Mouse (Mus musculus) limb, embryonic 14.5 days (tissue): ENCODE data around the gene Rab3a. TPM values are rescaled to one million over a fixed set of nuclear protein-coding genes. Genes with fewer than 3 reads are reported as not detected.

ENCODE experiments used
- ATAC-seq: fragments of 200-750 bp; cut with Nextera tagmentation; 2 replicates; pipeline ENCODE4 v1.8.0; 2017; ENCODE audit warnings: low read depth, moderate number of reproducible peaks, moderate TSS enrichment; ENCODE audit not compliant: low FRiP score
- DNase-seq: peaks from one replicate; pipeline ENCODE4 v3.0.0-alpha.2; 2015; ENCODE audit warnings: low spot score
- H3K27ac ChIP-seq: fragments of 300-500 bp; sonication (generic); replicated peaks from 2 replicates; pipeline ENCODE4 v1.5.1; 2014; ENCODE audit warnings: low read depth, mild to moderate bottlenecking, low read length, moderate library complexity, mixed read lengths
- H3K27me3 ChIP-seq: fragments of 300-500 bp; sonication (generic); 2 replicates; pipeline ENCODE4 v1.6.1; 2014; ENCODE audit warnings: low read length, mixed read lengths; ENCODE audit not compliant: control insufficient read depth, insufficient read depth
- H3K36me3 ChIP-seq: fragments of 300-500 bp; sonication (generic); 2 replicates; pipeline ENCODE4 v1.6.1; 2014; ENCODE audit warnings: mild to moderate bottlenecking, low read length, moderate library complexity, mixed read lengths; ENCODE audit not compliant: control insufficient read depth, insufficient read depth
- H3K4me1 ChIP-seq: fragments of 300-500 bp; sonication (generic); 2 replicates; pipeline ENCODE4 v1.6.1; 2014; ENCODE audit warnings: antibody characterized with exemption, low read length, mixed read lengths; ENCODE audit not compliant: control insufficient read depth, insufficient read depth
- H3K4me2 ChIP-seq: fragments of 300-500 bp; sonication (generic); replicated peaks from 2 replicates; pipeline ENCODE4 v1.6.1; 2014; ENCODE audit warnings: low read depth, mild to moderate bottlenecking, low read length, moderate library complexity; ENCODE audit not compliant: severe bottlenecking
- H3K4me3 ChIP-seq: fragments of 300-500 bp; sonication (generic); replicated peaks from 2 replicates; pipeline ENCODE4 v1.5.1; 2014; ENCODE audit warnings: low read length
- H3K9ac ChIP-seq: fragments of 300-500 bp; sonication (generic); 2 replicates; pipeline ENCODE4 v1.6.1; 2014; ENCODE audit warnings: mild to moderate bottlenecking, low read depth, low read length, moderate library complexity; ENCODE audit not compliant: severe bottlenecking
- H3K9me3 ChIP-seq: fragments of 300-500 bp; sonication (generic); 2 replicates; pipeline ENCODE4 v1.6.1; 2016; ENCODE audit warnings: low read length; ENCODE audit not compliant: control insufficient read depth
- POLR2A ChIP-seq: fragments of 200-500 bp; IDR thresholded peaks from 2 replicates; pipeline ENCODE4 v1.8.0; 2012; ENCODE audit warnings: inconsistent platforms, mild to moderate bottlenecking, moderate library complexity, borderline replicate concordance; ENCODE audit not compliant: insufficient read depth, insufficient read length; ENCODE audit errors: extremely low read depth
- WGBS: fragments of 180-500 bp; shearing (Covaris S2); extraction: QIAGEN DNeasy Blood & Tissue Kit; methylation state at CpG from one replicate; pipeline ENCODE4 v1.1.7; 2014; 5-methylcytosine and 5-hydroxymethylcytosine counted together
- polyA plus RNA-seq, 2 experiments: library from polyadenylated mRNA; depleted of rRNA in 1 of 2; stranded (reverse) in 1 of 2; unstranded in 1 of 2; fragments of >200 nt; fragmentation: Nextera tagmentation in 1 of 2; extraction: Ambion mirVana in 1 of 2; gene quantifications; 2 replicates each; pipeline versions ENCODE4 v1.2.1 to v1.2.3; 2012 to 2014

The Rab3a gene
- polyA plus RNA-seq, 2 experiments: 20.1 to 27.2 TPM

- 87% methylated on average over 9 of the region's 9 CpGs for WGBS
- ATAC-seq (no peak), DNase-seq (no peak)
- Histone ChIP-seq H3K27ac (0 out of 2 replicates have a peak overlapping the region, but pooled peaks have one; percentile 13), H3K9ac (no peak overlapping the region), H3K4me1 (peaks cover 31% of the 10 kb centered on the region), H3K4me3 (no peak overlapping the region), H3K36me3 (peaks cover 65% of the 10 kb centered on the region), H3K4me2 (0 out of 2 replicates have a peak overlapping the region, but pooled peaks have one; percentile 28), H3K9me3 (no peaks in the 10 kb centered on the region), H3K27me3 (no peaks in the 10 kb centered on the region)
- no peak for TF ChIP-seq POLR2A
Measured at GRCm38 (mm10) chr8:70772890-70773289, 18.4 kb downstream of the Rab3a start.

- peak overlapping the region; percentile 28; the same call in 1 of the 2 replicates for H3K4me2 ChIP-seq
- peaks cover 65% of the 10 kb centered on the region for H3K36me3 ChIP-seq
- no peak for DNase-seq
- ATAC-seq: no peak
- no peak overlapping the region; the same call in 1 of the 2 replicates for H3K4me3 ChIP-seq
- no peaks in the 10 kb centered on the region for H3K9me3 ChIP-seq
- H3K27ac ChIP-seq: peak overlapping the region; percentile 68
- TF ChIP-seq POLR2A: no peak
- H3K9ac ChIP-seq: peak overlapping the region; percentile 36; the same call in 1 of the 2 replicates
- 54% methylated on average over 5 of the region's 5 CpGs for WGBS
- peaks cover 33% of the 10 kb centered on the region for H3K4me1 ChIP-seq
- no peaks in the 10 kb centered on the region for H3K27me3 ChIP-seq
Measured at GRCm38 (mm10) chr8:70773410-70773809, 18.9 kb downstream of the Rab3a start.

DNA sequence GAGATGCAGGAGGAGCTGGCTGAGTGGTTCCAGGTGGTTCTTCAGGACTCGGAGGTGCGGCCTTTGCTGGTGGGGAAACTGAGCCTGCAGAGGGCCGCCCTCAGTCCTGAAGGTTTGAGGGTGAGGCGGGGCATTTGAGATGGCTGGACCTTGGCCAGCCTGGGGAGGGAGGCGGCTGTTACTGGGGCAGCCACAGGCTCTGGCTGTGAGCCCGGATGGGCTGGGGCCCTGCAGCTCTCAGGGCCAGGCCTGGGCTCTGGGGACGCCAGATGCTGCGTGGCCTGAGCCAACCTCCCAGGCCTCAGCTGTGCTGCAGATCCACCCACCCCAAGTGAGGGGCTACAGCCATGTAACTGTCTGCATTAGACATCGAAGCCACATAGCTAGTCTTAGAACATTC lies 19.4 kb downstream of the Rab3a start:
- peak overlapping the region; percentile 36 for H3K9ac ChIP-seq
- DNase-seq (peak; percentile 80), ATAC-seq (no peak)
- no peak overlapping the region; the same call in 1 of the 2 replicates for H3K4me3 ChIP-seq
- peaks cover 33% of the 10 kb centered on the region for H3K4me1 ChIP-seq
- H3K27ac ChIP-seq: peak overlapping the region; percentile 68
- peak overlapping the region; percentile 28; the same call in 1 of the 2 replicates for H3K4me2 ChIP-seq
- 44% methylated on average over 9 of the region's 9 CpGs for WGBS
- TF ChIP-seq POLR2A: no peak
- H3K27me3 ChIP-seq: no peaks in the 10 kb centered on the region
- no peaks in the 10 kb centered on the region for H3K9me3 ChIP-seq
- peaks cover 65% of the 10 kb centered on the region for H3K36me3 ChIP-seq

DNA sequence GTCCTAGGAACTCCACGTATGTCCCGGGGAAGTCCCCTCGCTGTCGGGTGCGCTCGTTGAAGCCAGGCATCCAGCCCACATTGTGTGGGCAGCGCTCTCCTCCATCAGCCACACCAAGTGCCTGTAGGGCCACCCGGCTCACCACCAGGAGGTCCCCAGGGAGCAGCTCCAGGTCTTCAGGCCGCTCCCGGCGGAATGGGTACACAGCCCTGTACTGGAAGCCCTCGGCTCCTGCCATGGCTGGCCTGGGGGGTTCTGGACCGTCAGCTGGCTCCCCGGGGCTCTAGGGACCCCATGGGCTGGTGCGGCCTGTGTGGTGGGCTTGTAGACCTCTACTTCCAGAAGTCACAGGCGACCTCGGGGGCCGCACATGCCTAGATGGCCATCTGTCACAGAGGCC lies 20.3 kb downstream of the Rab3a start:
- no peaks in the 10 kb centered on the region for H3K9me3 ChIP-seq
- no peak for ATAC-seq
- peaks cover 33% of the 10 kb centered on the region for H3K4me1 ChIP-seq
- H3K27me3 ChIP-seq: no peaks in the 10 kb centered on the region
- WGBS: 95% methylated on average over 18 of the region's 18 CpGs
- no peak for TF ChIP-seq POLR2A
- H3K4me2 ChIP-seq: no peak overlapping the region
- H3K9ac ChIP-seq: 0 out of 2 replicates have a peak overlapping the region, but pooled peaks have one; percentile 95
- no peak overlapping the region for H3K4me3 ChIP-seq
- DNase-seq: no peak
- H3K36me3 ChIP-seq: peaks cover 68% of the 10 kb centered on the region
- H3K27ac ChIP-seq: peak overlapping the region; percentile 68; the same call in 1 of the 2 replicates

DNA sequence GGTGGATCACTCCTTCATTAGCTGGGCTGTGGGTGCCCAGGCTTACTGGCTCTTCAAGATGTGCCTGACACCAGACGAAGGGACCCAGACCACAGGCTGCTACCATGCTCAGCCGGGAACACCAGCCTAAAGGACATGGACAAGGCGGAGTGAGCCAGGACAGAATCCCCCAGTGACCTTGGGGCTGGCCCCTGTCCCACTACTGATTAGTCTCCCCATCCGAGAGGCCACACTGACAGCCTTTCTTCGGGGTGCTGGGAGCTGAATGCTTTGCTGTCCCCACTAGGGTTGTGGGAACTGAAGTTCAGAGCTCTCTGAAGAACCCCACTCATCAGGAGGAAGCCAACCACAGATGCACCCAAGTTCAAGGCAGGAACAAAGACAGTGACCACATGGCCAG lies 20.7 kb downstream of the Rab3a start:
- peaks cover 68% of the 10 kb centered on the region for H3K36me3 ChIP-seq
- H3K27me3 ChIP-seq: no peaks in the 10 kb centered on the region
- H3K4me2 ChIP-seq: peak overlapping the region; percentile 86
- 88% methylated on average over 5 of the region's 5 CpGs for WGBS
- peak overlapping the region; percentile 91 for H3K4me3 ChIP-seq
- DNase-seq (no peak), ATAC-seq (no peak)
- peak overlapping the region; percentile 95 for H3K9ac ChIP-seq
- no peak overlapping the region for H3K27ac ChIP-seq
- peaks cover 33% of the 10 kb centered on the region for H3K4me1 ChIP-seq
- TF ChIP-seq POLR2A: no peak
- no peaks in the 10 kb centered on the region for H3K9me3 ChIP-seq
